Mouse (Mus musculus) myocyte (in vitro differentiated cells): ENCODE results near the gene Commd1.

Source experiments
- POLR2A ChIP-seq: IDR thresholded peaks from one replicate; pipeline ENCODE4 v1.6.1; 2011; ENCODE audit warnings: low read depth, mild to moderate bottlenecking, control low read depth, moderate library complexity; ENCODE audit not compliant: insufficient read length
- SRF ChIP-seq: IDR thresholded peaks from one replicate; pipeline ENCODE4 v1.6.1; 2011; ENCODE audit warnings: low read depth; ENCODE audit not compliant: control insufficient read depth, insufficient read length

DNA sequence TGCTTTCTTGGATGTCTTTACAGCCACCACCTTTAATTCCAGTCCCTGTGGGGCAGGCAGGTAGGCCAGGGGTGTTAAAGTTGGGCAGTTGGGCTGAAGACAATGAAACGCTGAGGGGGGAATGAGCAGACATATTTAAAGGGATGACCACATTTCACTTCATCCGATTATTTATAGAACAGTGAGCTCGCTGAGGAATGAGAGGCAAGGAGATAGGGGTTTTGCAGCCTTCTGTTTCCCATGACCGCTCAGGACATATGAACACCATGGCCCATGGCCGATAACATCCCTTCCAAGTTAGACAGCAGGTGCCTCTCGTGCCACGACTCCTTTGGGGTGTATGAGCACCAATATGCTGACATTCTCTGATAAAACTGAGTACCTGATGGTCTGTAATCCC is 70.4 kb downstream of the Commd1 start:
- TF ChIP-seq POLR2A (no peak), SRF (no peak)
